Mouse (Mus musculus) neural tube, embryonic 11.5 days (tissue): Measurements from ENCODE around the gene Cbr4. TPM values are rescaled to one million over a fixed set of nuclear protein-coding genes. Genes with fewer than 3 reads are reported as not detected.

Experiments
- ATAC-seq: fragments of 200-750 bp; cut with Nextera tagmentation; 2 replicates; pipeline ENCODE4 v1.8.0; 2017; ENCODE audit warnings: moderate number of reproducible peaks, mild to moderate bottlenecking, moderate TSS enrichment, moderate library complexity; ENCODE audit not compliant: insufficient read depth, low FRiP score, low TSS enrichment
- DNase-seq: peaks from one replicate; pipeline ENCODE4 v3.0.0-alpha.2; 2015; ENCODE audit warnings: low spot score
- H3K27ac ChIP-seq: fragments of 300-500 bp; sonication (generic); 2 replicates; pipeline ENCODE4 v1.5.1; 2014; ENCODE audit warnings: low read depth, mild to moderate bottlenecking, low read length
- H3K27me3 ChIP-seq: fragments of 300-500 bp; sonication (generic); 2 replicates; pipeline ENCODE4 v1.6.1; 2014; ENCODE audit warnings: mild to moderate bottlenecking, low read length, mixed read lengths; ENCODE audit not compliant: control insufficient read depth, insufficient read depth
- H3K36me3 ChIP-seq: fragments of 300-500 bp; sonication (generic); 2 replicates; pipeline ENCODE4 v1.6.1; 2014; ENCODE audit warnings: mild to moderate bottlenecking, low read length, moderate library complexity, mixed read lengths; ENCODE audit not compliant: control insufficient read depth, insufficient read depth
- H3K4me1 ChIP-seq: fragments of 300-500 bp; sonication (generic); 2 replicates; pipeline ENCODE4 v1.6.1; 2014; ENCODE audit warnings: low read length, mixed read lengths; ENCODE audit not compliant: control insufficient read depth, insufficient read depth
- H3K4me2 ChIP-seq: fragments of 300-500 bp; sonication (generic); 2 replicates; pipeline ENCODE4 v1.6.1; 2014; ENCODE audit warnings: low read depth, mild to moderate bottlenecking, moderate library complexity
- H3K4me3 ChIP-seq: fragments of 300-500 bp; sonication (generic); 2 replicates; pipeline ENCODE4 v1.5.1; 2014; ENCODE audit warnings: low read depth, low read length
- H3K9ac ChIP-seq: fragments of 300-500 bp; sonication (generic); 2 replicates; pipeline ENCODE4 v1.6.1; 2014; ENCODE audit warnings: mild to moderate bottlenecking, low read length
- H3K9me3 ChIP-seq: fragments of 300-500 bp; sonication (generic); 2 replicates; pipeline ENCODE4 v1.6.1; 2016; ENCODE audit warnings: low read length; ENCODE audit not compliant: control insufficient read depth
- WGBS: fragments of 180-500 bp; shearing (Covaris S2); extraction: QIAGEN DNeasy Blood & Tissue Kit; methylation state at CpG from one replicate; pipeline ENCODE4 v1.1.7; 2014; 5-methylcytosine and 5-hydroxymethylcytosine counted together
- polyA plus RNA-seq: library from polyadenylated mRNA; unstranded; fragments of >200 nt; fragmentation: Nextera tagmentation; extraction: Ambion mirVana; gene quantifications from 2 replicates; pipeline ENCODE4 v1.2.1, GENCODE M21; 2014

Cbr4 gene
- polyA plus RNA-seq, 1 experiment from 2014 or later: 25.2 TPM

GRCm38 (mm10) chr8:61528197-61528596 lies 40.7 kb downstream of the Cbr4 start:
- Histone ChIP-seq H3K9ac (no peak overlapping the region), H3K27me3 (no peaks in the 10 kb centered on the region), H3K4me3 (no peak overlapping the region), H3K4me2 (no peak overlapping the region), H3K36me3 (no peaks in the 10 kb centered on the region; the same call in 1 of the 2 replicates), H3K9me3 (no peaks in the 10 kb centered on the region), H3K27ac (no peak overlapping the region), H3K4me1 (no peaks in the 10 kb centered on the region)
- ATAC-seq: no peak
- no peak for DNase-seq
- 93% methylated on average over 9 of the region's 9 CpGs for WGBS

GRCm38 (mm10) chr8:61528642-61529041 lies 41.1 kb downstream of the Cbr4 start:
- H3K4me1 ChIP-seq: no peaks in the 10 kb centered on the region
- no peaks in the 10 kb centered on the region for H3K27me3 ChIP-seq
- H3K4me2 ChIP-seq: no peak overlapping the region
- no peak for ATAC-seq
- no peak overlapping the region for H3K4me3 ChIP-seq
- H3K9me3 ChIP-seq: no peaks in the 10 kb centered on the region
- no peak for DNase-seq
- no peak overlapping the region for H3K27ac ChIP-seq
- no peak overlapping the region for H3K9ac ChIP-seq
- no peaks in the 10 kb centered on the region; the same call in 1 of the 2 replicates for H3K36me3 ChIP-seq
- WGBS: 79% methylated on average over 6 of the region's 6 CpGs

- H3K9me3 ChIP-seq: no peaks in the 10 kb centered on the region
- 70% methylated on average over 22 of the region's 22 CpGs for WGBS
- ATAC-seq (no peak), DNase-seq (no peak)
- no peak overlapping the region for H3K27ac ChIP-seq
- no peak overlapping the region for H3K4me2 ChIP-seq
- H3K4me3 ChIP-seq: no peak overlapping the region
- H3K36me3 ChIP-seq: no peaks in the 10 kb centered on the region; the same call in 1 of the 2 replicates
- H3K27me3 ChIP-seq: no peaks in the 10 kb centered on the region
- H3K9ac ChIP-seq: no peak overlapping the region
- H3K4me1 ChIP-seq: no peaks in the 10 kb centered on the region
Measured at GRCm38 (mm10) chr8:61531944-61532795, 44.6 kb downstream of the Cbr4 start.

- Histone ChIP-seq H3K27me3 (no peaks in the 10 kb centered on the region), H3K27ac (no peak overlapping the region), H3K4me3 (no peak overlapping the region), H3K4me1 (no peaks in the 10 kb centered on the region), H3K9ac (no peak overlapping the region), H3K4me2 (no peak overlapping the region), H3K36me3 (no peaks in the 10 kb centered on the region; the same call in 1 of the 2 replicates), H3K9me3 (no peaks in the 10 kb centered on the region)
- 85% methylated on average over 5 of the region's 5 CpGs for WGBS
- no peak for DNase-seq
- no peak for ATAC-seq
Measured at GRCm38 (mm10) chr8:61532831-61533230, 45.3 kb downstream of the Cbr4 start.

GRCm38 (mm10) chr8:61533356-61533926 lies 45.9 kb downstream of the Cbr4 start:
- H3K4me2 ChIP-seq: no peak overlapping the region
- ATAC-seq (no peak), DNase-seq (no peak)
- H3K4me3 ChIP-seq: no peak overlapping the region
- H3K27ac ChIP-seq: no peak overlapping the region
- H3K9ac ChIP-seq: no peak overlapping the region
- H3K36me3 ChIP-seq: peaks cover 2% of the 10 kb centered on the region; the same call in 1 of the 2 replicates
- no peaks in the 10 kb centered on the region for H3K27me3 ChIP-seq
- H3K9me3 ChIP-seq: no peaks in the 10 kb centered on the region
- 46% methylated on average over 16 of the region's 16 CpGs for WGBS
- H3K4me1 ChIP-seq: no peaks in the 10 kb centered on the region

- Histone ChIP-seq H3K4me1 (no peaks in the 10 kb centered on the region), H3K4me2 (no peak overlapping the region), H3K36me3 (peaks cover 2% of the 10 kb centered on the region; the same call in 1 of the 2 replicates), H3K9ac (no peak overlapping the region), H3K27me3 (no peaks in the 10 kb centered on the region), H3K9me3 (no peaks in the 10 kb centered on the region), H3K27ac (no peak overlapping the region), H3K4me3 (no peak overlapping the region)
- ATAC-seq: no peak; the same call in 1 of the 2 replicates
- WGBS: 65% methylated on average over 11 of the region's 11 CpGs
- peak; percentile 52 for DNase-seq
Measured at GRCm38 (mm10) chr8:61535472-61535871, 47.9 kb downstream of the Cbr4 start.

- 79% methylated on average over 5 of the region's 5 CpGs for WGBS
- Histone ChIP-seq H3K9ac (no peak overlapping the region), H3K4me1 (no peaks in the 10 kb centered on the region), H3K36me3 (peaks cover 2% of the 10 kb centered on the region; the same call in 1 of the 2 replicates), H3K4me2 (no peak overlapping the region), H3K27ac (no peak overlapping the region), H3K9me3 (no peaks in the 10 kb centered on the region), H3K4me3 (no peak overlapping the region), H3K27me3 (no peaks in the 10 kb centered on the region)
- ATAC-seq: no peak
- no peak for DNase-seq
Measured at GRCm38 (mm10) chr8:61537471-61537870, 49.9 kb downstream of the Cbr4 start.

GRCm38 (mm10) chr8:61539828-61540500 lies 52.4 kb downstream of the Cbr4 start:
- DNase-seq: peak; percentile 91
- no peak overlapping the region for H3K27ac ChIP-seq
- peak; percentile 63; the same call in 1 of the 2 replicates for ATAC-seq
- H3K4me3 ChIP-seq: no peak overlapping the region
- no peaks in the 10 kb centered on the region for H3K27me3 ChIP-seq
- WGBS: 52% methylated on average over 7 of the region's 7 CpGs
- no peak overlapping the region for H3K9ac ChIP-seq
- H3K4me1 ChIP-seq: no peaks in the 10 kb centered on the region
- no peaks in the 10 kb centered on the region for H3K9me3 ChIP-seq
- H3K4me2 ChIP-seq: no peak overlapping the region
- H3K36me3 ChIP-seq: peaks cover 2% of the 10 kb centered on the region; the same call in 1 of the 2 replicates
